Mouse (Mus musculus) CH12.LX (cell line): Measurements from ENCODE around the gene Efnb1.

Experiments
- BHLHE40 ChIP-seq: IDR thresholded peaks from 2 replicates; pipeline ENCODE4 v1.6.1; 2011; ENCODE audit warnings: mild to moderate bottlenecking, low read depth, low read length, improper control_type of control experiment
- CHD2 ChIP-seq: IDR thresholded peaks from 2 replicates; pipeline ENCODE4 v1.6.1; 2011; ENCODE audit warnings: low read length, improper control_type of control experiment
- CTCF ChIP-seq, 2 experiments: IDR thresholded peaks in 1 of 2; conservative IDR thresholded peaks in 1 of 2; 2 replicates each; pipeline ENCODE4 v1.5.1; 2011 to 2012; ENCODE audit warnings: low read depth in 2 of 2, low read length in 2 of 2, improper control_type of control experiment in 1 of 2, inconsistent platforms in 1 of 2, mild to moderate bottlenecking in 1 of 2, moderate library complexity in 1 of 2
- E2F4 ChIP-seq: IDR thresholded peaks from 2 replicates; pipeline ENCODE4 v1.6.1; 2011; ENCODE audit warnings: low read depth, low read length, improper control_type of control experiment; ENCODE audit not compliant: insufficient replicate concordance
- EP300 ChIP-seq: IDR thresholded peaks from 2 replicates; pipeline ENCODE4 v1.6.1; 2011; ENCODE audit warnings: low read length, improper control_type of control experiment
- HCFC1 ChIP-seq: IDR thresholded peaks from 2 replicates; pipeline ENCODE4 v1.6.1; 2012; ENCODE audit warnings: low read depth, mild to moderate bottlenecking, inconsistent platforms, low read length, improper control_type of control experiment
- MAX ChIP-seq: IDR thresholded peaks from 2 replicates; pipeline ENCODE4 v1.6.1; 2011; ENCODE audit warnings: low read length, improper control_type of control experiment
- MXI1 ChIP-seq: IDR thresholded peaks from 2 replicates; pipeline ENCODE4 v1.6.1; 2011; ENCODE audit warnings: mild to moderate bottlenecking, low read depth, low read length, improper control_type of control experiment
- POLR2A ChIP-seq: IDR thresholded peaks from 2 replicates; pipeline ENCODE4 v1.6.1; 2011; ENCODE audit warnings: low read depth, mild to moderate bottlenecking, improper control_type of control experiment, low read length
- RAD21 ChIP-seq: IDR thresholded peaks from 2 replicates; pipeline ENCODE4 v1.6.1; 2011; ENCODE audit warnings: low read depth, mild to moderate bottlenecking, low read length, improper control_type of control experiment, moderate library complexity
- ZMIZ1 ChIP-seq: IDR thresholded peaks from 2 replicates; pipeline ENCODE4 v1.6.1; 2012; ENCODE audit warnings: low read depth, mild to moderate bottlenecking, inconsistent platforms, low read length, improper control_type of control experiment

- TF ChIP-seq HCFC1 (no peak), CTCF (conservative IDR thresholded peaks at IDR 0.05 in 1 of 2, IDR thresholded peaks at IDR 0.05 in 1 of 2; ENCODE audit: low read depth in 2 of 2, low read length in 2 of 2) (no peak), CHD2 (no peak), E2F4 (no peak), MAX (no peak), POLR2A (no peak), RAD21 (no peak), ZMIZ1 (no peak), MXI1 (no peak), EP300 (no peak), BHLHE40 (no peak)
Observed at GRCm38 (mm10) chrX:99152141-99152540, 16.2 kb downstream of the Efnb1 start.
